Mouse (Mus musculus): ENCODE results near the gene Dynll1.
"Not testable (repeated sequence)": the region's sequence is repeated elsewhere in the genome, so short reads cannot be mapped to it uniquely, and the experiment has no call there.

The Dynll1 gene

DNA sequence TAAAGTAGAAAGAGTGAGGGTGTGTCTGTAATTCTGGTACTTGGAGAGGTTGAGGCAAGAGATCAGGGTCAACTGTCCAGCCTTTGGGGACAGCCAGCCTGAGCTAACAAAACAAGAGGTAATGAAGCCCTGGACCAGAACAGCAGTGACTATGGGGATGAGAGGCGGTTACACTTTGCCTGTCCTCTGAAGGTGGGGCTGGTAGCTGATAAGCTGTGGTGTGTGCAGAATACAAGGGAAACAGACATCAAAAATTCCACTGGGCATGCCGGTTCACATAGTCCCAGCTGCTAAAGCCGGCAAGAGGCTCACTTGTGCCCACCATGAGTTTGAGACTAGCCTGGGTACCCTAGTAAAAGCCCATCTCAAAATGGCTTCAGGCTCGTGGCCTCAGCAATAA is 11.6 kb upstream of the Dynll1 start:
- no peak for DNase-seq

DNA sequence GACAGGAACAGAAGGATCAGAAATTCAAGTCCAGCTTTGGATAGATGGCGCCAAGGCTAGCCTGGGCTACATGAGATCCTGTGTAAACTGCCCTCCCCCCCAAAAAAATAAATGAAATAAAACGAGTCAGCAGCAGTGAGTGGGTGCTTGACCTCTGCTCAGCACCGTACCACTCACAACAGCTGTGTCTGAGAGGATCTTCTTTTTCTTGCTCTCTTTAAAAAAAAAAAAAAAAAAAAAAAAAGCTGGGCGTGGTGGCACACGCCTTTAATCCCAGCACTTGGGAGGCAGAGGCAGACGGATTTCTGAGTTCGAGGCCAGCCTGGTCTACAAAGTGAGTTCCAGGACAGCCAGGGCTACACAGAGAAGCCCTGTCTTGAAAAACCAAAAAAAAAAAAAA is 1.4 kb upstream of the Dynll1 start:
- DNase-seq, result not testable (repeated sequence)

DNA sequence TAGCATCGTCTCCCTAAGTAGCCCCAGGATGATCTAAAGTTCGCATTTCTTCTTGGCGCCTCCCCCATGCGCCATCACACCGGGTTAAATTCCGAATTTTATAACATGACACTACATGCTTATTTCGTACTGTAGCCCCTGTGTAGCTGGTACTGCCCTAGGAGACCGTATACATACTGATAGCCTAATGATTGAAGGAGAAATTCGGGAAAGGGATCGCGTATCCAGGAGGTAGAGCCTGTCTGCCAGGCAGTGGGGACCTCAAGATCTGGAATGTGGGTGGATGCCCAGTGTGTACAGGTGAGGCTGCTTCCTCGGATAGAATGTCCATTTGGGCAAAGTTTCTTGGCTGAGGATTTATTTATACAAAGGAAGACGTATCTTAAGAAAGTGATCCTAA is 816 bp upstream of the Dynll1 start:
- DNase-seq, result no peak

DNA sequence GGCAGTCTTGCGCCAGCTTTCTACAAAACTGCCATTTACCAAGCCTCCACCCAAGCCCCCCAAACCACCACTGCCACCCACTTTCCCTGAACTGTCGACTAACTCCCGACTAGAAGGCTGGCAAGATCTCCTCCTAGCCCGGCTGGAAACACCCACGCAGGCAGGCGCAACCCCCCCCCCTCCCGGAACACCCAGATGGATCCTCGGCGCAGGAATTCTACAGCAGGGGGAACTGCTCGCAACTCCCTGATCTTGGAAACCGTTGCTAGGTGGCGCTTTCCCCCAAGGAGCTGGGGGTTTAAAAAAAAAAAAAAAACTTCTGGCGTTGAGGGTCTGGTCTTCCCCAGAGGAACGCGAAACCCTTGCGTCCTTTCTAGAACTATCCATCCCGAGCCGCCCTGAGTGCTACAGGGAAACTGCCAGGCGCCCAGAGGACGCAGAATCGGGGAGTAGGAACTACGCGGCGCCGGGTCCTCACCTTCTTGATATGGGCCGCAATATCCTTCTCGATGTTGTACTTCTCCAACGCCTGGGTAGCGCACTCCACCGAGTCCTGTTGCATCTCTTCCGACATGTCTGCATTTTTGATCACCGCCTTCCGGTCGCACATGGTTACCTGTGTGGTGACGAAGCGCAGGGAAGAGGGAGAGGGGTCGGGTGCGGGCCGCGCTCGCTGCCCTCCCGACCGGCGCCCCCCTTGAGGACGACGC is 609 bp downstream of the Dynll1 start:
- peak; percentile 74 for DNase-seq

DNA sequence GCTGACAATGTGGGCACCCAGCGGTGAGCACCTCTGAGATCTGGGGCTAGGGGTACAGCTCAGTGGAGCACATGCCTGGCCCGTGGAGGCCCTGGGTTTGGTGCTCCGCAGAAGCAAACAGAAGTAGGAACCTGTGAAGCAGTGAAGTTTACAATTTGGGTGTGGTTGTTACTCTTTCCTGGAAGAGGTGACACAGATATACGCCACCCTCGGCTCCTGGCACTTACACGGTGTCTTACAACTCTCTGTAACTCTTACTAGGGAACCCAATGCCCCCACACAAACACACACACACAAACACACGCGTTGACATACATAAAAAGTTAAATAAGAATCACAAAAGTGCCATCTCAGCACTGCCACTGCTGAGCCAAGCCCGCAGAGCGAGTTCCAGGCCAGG is 4.5 kb downstream of the Dynll1 start:
- DNase-seq, result no peak

DNA sequence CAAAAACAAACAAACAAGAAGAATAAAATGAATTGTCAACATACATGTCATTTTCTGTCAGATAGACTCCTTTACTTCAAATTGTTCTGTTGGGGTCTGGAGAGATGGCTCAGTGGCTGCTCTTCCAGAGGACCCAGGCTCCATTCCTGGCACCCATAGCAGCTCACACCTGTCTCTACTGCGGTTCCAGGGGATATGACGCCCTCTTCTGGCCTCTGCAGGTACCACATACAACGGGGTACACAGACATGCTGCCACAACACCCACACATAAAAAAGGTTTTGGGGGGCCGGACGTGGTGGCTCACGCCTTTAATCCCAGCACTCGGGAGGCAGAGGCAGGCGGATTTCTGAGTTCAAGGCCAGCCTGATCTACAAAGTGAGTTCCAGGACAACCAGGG is 6.6 kb downstream of the Dynll1 start:
- no peak for DNase-seq

DNA sequence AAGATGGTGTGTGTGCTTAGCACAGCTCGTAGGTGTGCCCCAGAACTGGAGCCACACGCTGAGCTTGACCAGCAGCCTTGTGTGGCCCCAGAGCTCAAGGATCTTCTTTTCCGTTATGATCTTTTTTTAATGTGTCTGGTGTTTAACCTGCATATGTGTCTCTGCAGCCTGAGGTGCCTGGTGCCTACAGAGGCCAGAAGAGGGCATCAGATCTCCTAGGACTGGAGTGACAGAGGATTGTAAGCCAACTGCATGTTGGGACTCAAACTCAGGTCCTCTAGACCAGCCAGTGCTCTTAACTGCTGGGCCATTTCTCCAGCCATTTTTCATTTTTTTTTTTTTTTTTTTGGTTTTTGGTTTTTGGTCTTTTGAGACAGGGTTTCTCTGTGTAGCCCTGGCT is 16.1 kb downstream of the Dynll1 start:
- no peak for DNase-seq

DNA sequence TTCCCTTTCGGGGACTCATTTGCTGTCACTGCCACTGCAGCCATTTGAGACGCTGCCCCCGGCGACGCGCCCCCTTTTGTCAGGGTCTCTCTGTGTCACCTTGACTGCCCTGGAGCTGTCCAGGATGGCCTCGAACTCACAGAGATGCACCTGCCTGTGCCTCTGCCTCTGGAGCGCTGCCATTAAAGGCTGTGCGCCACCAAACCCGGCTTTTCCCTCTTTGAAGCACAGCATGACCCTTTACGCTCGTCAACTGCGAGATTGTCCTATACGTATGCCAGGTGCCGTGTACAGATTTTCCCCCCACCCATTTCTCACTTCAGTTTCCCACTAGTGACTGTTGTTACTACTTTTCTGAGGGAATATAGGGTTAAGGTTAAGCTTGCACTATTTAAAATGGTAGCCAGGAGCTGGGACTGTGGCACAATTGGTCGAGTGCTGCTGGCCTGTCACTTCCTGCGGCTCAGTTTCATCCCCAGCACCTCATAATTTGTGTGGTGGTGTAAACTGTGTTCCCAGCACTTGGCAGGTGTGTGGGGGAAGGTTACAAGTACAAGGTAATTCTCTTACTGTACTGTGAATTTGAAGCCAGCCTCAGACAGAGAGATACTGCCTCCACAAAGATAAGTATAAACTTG is 20.6 kb downstream of the Dynll1 start:
- no peak for DNase-seq

DNA sequence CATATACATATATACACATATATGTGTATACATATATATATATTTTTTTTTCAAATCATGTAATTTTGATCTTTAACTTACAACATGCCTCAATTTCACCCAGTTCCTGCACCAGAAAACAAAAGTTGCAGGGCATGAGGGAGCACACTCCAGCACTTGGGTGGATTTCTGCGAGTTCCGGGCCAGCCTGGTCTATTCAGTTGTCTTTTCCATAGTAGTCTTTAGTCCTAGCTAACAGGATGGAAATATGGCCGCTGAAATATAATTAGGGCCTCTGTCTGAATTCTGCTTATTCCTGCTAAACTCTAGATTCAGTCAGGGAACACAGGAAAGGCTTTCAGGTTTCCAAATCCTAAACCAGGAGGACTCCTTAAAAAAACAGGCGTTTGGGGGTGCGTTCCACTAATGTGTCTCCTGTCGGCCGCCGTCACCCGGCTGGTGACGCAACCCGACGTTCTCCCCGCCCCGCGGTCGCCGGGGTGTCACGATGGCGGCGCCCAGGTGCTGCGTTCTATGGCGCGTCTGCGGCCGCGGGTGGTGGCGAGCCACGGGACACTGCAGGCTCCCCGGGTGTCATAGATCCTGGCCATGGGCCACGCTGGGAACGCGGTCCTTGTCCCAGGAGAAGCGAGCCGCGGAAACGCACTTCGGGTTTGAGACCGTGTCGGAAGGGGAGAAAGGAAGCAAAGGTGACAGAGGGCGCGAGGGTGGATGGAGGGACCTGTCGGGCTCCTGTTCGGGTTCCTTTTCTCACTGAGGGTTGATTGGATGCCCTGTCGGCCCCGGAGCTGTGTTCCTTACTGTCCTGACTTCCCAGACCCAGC is 21.4 kb downstream of the Dynll1 start, which contains the start of gene Coq5:
Gene Coq5, plus strand, starts transcription at position 441 of the 824 bp plus-strand sequence.
- peak; percentile 91 for DNase-seq

DNA sequence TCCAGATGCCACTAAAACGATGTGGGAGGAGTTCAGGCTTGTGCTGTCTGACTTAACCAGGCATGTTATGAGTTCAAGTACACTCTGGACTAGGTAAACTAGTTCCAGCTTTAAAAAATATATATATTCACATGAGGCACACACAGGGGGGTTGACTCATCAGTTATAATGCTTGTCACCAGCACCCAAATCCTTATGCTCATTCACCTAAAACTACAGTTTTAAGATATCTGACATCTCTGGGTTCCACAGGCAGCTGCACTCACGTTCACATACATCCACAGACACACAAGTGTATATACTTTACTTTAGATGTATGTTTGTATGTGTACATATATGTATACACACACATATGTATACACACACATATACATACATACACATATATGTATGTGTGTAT is 22.0 kb downstream of the Dynll1 start:
- DNase-seq, result no peak

DNA sequence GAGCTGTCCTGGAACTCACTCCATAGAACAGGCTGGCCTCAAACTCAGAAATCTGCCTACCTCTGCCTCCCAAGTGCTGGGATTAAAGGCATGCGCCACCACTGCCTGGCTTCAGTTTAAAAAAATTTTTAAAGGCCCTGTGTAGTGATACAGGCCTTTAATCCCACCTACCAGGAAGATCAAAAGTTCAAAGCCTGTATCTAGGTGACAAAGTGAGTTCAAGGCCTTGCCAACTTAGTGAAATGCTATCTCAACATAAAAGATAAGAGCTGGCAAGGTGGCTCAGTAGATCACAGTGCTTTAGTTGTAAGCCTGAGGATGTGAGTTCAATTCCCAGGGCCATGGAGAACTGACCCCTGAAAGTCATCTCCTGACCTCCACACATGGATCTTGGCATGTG is 22.7 kb downstream of the Dynll1 start:
- DNase-seq, result no peak

DNA sequence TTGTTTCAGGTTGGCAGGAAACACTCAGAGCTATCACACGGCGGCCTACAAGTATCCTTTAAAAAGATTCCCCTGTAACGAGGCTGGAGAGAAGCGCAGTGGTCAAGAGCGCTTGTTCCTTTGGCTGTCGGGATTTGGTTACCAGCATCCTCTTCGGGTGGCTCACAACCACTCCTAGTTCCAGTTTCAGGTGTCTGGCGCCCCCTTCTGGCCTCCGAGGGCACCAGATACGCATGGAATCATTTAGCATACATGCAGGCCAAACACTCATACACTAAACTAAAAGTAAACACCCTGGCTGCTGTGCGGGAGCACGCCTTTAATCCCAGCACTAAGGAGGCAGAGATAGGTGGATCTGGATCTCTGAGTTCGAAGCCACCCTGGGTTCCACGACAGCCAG is 24.8 kb downstream of the Dynll1 start:
- no peak for DNase-seq

DNA sequence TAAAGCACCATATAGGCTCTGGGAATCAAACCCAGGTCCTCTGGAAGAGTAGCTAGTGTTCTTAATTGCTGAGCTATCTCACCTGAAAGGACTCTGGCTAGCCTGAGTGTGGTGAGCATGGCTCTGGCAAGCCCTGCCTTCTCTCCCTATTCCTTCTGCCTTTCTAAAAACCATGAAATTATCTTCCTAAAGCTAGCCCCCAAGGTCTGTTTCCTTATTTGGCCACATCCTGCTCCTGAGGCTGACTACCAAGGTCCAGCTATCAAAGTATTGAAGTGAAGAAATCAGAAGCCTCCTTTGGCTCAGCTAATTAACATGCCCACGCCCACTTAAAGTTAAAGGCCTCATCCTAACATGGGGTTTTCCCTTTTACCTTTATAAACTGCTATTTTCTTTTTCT is 26.0 kb downstream of the Dynll1 start:
- no peak for DNase-seq

DNA sequence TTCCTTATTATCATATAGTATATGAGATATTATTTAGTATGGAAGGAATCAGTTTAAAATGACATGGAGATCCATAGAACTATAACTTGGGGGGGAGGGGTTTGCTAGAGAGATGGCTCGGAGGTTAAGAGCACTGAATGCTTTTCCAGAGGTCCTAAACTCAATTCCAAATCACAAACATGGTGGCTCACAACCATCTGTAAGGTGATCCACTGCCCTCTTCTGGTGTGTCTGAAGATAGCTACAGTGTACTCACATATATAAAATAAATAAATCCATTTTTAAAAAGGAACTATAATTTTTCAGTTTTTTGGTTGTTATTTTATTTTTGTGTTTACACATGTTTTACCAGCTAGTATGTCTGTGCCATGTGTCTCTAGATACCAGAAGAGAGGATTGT is 26.4 kb downstream of the Dynll1 start:
- DNase-seq, result no peak

DNA sequence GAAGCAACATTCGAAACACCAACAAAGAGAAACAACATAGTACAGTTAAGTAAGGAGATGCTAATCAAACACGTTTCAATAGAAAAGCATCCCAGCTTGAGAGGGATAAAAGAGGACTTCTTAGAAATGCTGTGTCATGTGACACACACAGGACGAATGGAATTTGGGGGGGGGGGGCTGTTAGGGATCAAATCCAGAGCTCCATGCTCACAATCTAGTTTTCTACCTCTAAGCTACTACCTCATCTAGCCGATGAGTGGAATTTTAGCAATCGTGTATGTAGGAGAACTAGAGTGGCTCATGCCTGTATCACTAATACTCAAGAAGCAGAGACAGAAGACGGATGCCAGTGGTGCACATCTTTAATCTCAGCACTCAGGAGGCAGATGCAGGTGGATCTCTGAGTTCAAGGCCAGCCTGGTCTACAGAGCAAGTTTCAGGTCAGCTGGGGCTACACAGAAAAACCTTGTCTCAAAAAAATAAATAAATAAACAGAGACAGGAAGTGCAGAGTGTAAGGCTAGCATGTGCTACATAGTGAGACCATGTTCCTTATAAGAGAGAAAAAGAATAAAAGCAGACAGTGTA is 27.2 kb downstream of the Dynll1 start:
- DNase-seq, result no peak

DNA sequence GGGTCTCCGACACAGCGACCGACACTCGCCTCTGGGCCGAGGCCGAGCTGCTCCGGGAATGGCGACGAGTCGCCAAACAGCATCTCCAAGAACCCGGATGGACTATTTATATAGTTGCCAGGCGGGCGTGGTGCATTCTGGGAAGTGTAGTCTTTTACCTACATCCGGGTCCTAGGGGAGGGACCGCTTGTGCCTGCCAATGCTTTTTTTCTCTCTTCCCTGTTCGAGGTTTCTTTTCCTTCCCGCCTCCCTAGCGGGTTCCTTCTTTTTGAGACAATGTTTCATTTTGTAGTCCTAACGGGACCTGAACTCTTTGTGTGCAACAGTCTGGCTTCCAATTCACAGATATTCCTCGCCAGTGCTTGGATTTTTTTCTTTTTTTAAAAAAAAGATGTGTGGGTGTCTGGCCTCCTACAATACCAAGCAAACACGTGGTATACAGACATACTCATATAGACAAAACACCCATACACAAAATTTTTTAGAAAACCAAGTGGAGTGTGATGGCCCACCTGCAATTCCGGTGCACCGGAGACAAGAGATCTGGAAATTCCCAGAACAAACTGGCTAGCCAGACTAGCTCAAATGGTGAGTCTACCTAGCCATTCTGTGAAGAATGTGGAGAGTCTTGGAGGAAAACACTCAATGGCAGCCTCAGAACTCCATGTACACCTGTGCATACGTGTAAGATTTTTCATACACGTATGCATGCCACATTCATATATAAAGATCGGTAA is 27.8 kb downstream of the Dynll1 start, which contains the start of gene Rnf10:
Gene Rnf10, minus strand, starts transcription at position 87 of the 737 bp plus-strand sequence.
- peak; percentile 96 for DNase-seq

DNA sequence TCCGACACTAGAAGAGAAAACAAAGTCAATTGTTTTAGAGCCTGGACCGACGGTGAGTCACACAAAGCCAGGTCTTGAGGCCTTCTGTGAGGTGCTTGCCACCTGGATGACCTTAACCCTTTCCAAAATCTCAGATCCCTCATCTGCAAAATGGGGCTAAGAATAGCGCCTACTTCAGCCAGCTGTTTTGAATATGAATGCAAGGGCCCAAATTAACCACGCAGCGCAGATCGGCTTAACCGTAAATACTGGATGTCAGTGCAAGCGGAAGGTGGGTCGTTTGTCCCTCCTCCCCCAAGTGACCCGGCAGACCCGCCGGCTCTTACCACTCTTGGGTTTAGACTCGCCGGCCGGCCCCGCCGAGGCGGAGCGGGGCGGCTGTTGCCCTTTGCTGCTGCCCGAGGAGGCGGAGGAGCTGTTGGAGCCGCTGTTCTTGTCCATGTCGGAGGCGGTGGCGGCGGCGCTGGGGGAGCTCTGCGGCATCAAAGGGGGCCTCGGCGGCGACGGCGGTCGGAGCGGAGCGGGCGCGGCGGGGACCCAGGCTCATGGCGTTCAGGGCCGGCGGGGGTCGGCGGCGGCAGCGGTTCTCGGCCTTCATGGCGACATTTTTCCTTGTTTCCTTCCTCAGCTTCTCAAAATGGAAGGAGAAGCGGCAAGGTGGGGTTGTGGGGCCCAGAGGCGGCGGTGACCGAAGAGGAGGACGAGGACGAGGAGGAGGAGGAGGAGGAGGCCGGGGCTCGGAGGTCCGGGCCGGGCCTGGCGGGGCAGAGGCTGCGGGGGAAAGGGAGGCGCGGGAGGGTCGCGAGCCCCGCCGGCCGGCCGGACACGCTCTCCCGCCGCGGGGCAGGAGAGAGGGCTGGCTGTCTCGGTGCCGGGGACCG is 28.6 kb downstream of the Dynll1 start:
- DNase-seq, result peak; percentile 25

DNA sequence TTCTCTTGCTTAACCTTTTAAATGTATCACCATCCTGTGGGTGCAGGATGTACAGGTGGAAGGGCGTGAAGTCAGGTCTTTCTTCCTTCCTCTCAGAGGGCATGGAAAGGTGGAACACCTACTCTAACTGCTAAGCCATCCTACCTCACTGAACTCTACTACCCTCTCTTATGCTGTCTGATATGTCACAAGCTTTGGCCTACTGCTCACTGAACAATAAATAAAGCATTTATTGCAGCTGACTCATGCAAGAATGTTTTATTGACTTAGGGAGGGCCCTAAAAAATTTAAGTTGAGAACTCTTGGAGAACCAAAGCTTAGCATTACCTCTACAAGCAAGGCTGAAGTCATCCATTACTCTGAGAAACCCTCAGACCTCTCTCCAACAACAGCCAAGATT is 30.8 kb downstream of the Dynll1 start:
- DNase-seq, result no peak

DNA sequence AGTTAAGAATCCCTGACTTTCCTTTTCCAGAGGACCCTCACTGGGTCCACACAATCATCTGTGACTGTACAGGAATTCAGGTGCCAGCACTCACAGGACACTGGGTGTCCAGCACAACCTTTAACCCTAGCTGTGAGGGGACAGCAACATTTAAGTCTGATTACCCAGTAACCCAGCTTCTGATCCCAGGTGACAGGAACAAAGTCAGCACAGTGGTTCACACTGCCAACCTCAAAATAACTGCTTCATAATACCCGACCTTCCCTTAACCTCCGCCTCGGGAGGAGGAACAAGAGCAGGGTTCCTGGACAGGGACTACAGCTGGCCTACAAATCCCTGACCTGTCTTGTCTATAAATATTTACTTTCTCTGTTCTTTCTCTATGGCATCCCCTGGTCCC is 32.5 kb downstream of the Dynll1 start:
- no peak for DNase-seq

DNA sequence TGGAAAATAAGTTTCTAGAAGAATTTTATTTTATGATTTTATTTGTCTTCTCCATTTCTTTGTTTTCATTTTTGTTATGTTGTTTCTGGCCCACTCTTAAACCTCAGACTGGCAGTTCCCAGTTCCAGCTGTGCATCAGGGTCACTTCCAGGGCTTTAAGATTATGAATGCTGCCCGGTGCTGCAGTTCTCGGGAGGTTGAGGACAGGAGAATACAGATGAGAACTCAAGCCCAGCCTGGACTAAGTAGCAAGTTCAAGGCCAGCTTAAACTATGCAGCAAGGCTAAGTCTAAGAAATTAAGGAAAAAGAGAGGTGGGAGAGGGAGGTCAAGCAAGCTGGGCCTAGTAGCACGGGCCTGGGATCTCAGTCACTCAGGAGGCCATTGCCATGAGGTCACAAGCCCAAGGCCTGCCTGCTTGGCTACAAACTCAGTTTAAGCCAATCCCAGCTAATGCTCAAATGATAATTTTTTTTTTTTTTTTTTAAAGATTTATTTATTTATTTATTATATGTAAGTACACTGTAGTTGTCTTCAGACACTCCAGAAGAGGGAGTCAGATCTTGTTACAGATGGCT is 33.2 kb downstream of the Dynll1 start:
- no peak for DNase-seq

DNA sequence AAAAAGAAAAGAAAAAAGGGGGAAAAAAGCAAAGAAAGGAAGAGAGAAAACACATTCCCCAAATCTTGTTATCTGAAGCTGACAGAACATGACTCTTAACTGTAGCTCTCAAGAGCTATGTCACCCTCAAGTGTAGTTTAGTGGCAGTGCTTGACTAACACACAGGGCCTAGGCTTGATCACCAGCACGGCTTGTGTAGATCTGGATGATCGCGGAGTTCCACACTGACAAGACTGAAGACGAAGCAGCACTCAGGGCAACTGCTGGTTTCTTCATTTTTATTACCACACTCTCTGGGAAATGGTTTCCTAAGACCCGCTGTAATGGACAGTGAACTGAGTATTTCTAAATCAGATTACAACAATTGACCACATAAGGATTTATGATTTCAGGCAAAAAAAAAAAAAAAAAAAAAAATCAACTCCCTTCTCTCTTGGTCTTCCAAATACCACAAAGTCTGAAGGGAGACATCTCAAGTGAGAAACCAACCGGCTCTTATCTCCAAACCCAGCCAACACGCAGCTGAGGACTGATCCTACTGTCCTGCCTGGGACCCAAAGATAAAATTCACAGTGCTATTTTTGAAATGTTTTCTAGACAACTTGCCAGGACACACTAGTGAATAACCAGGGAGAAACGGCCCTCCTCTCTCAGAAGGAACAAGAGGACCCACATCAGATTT is 33.9 kb downstream of the Dynll1 start:
- DNase-seq, result no peak
